Mouse (Mus musculus) ES-Bruce4 (cell line): ENCODE data around the gene Methig1.

Source experiments
- CTCF ChIP-seq: IDR thresholded peaks from one replicate; pipeline ENCODE4 v1.8.1; 2011; ENCODE audit warnings: low read depth, low read length
- EP300 ChIP-seq: IDR thresholded peaks from 2 replicates; pipeline ENCODE4 v1.6.1; 2011; ENCODE audit warnings: low read depth, low read length; ENCODE audit not compliant: insufficient read depth
- POLR2A ChIP-seq: IDR thresholded peaks from one replicate; pipeline ENCODE4 v1.8.1; 2011; ENCODE audit warnings: low read length; ENCODE audit not compliant: insufficient read depth

DNA sequence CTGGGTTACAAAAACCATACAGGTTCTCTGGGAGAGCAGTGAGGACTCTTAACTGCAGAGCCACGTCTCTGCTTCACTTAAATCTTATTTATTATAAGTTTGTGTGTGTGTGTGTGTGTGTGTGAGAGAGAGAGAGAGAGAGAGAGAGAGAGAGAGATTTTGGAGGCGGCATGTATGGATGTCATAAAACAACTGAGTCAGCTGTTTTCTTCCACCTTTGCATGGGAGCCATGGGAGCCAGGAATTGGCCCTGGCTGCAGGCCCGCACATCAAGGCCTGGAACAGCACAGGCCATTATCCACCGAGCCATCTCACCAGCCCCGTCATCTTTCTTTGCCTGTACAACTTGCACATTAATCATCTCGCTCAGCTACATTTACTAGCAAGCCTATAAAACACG is 14.2 kb downstream of the Methig1 start:
- no peak for TF ChIP-seq CTCF
- no peak for TF ChIP-seq POLR2A
- TF ChIP-seq EP300: no peak
